Mouse (Mus musculus): ENCODE measurements around the gene Spen. TPM values are rescaled to one million over a fixed set of nuclear protein-coding genes. Genes with fewer than 3 reads are reported as not detected.

Spen gene
- total and polyA plus RNA-seq, 2 experiments from 2014 or later, result 2.3 to 4.9 TPM

- Histone ChIP-seq H3K4me2 (ENCODE audit: low read depth, low read length) (no peak overlapping the region), H3K27ac (ENCODE audit: low read depth) (no peak overlapping the region), H3K36me3 (replicated peaks; ENCODE audit: control insufficient read depth, insufficient read depth, low read length) (peaks cover 45% of the 10 kb centered on the region), H3K9me3 (replicated peaks; ENCODE audit: control insufficient read depth, low read length) (no peaks in the 10 kb centered on the region), H3K27me3 (ENCODE audit: control insufficient read depth, insufficient read depth, low read length) (no peaks in the 10 kb centered on the region), H3K9ac (replicated peaks; ENCODE audit: low read depth, low read length) (no peak overlapping the region), H3K4me3 (ENCODE audit: low read depth, low read length) (no peak overlapping the region), H3K4me1 (ENCODE audit: control insufficient read depth, insufficient read depth) (peaks cover under 1% of the 10 kb centered on the region; the same call in 1 of the 2 replicates)
- ATAC-seq (ENCODE audit: insufficient read depth, low read depth), result no peak
- WGBS, result 78% methylated on average over 11 of the region's 11 CpGs
- TF ChIP-seq CTCF (IDR thresholded peaks at IDR 0.05; ENCODE audit: low read depth) (no peak), EP300 (IDR thresholded peaks at IDR 0.05; ENCODE audit: low read depth) (no peak)
- no peak for DNase-seq (ENCODE audit: low spot score)
These were observed 38.0 kb upstream of the Spen start for GRCm38 (mm10) chr4:141576404-141576803.

- WGBS, result 32% methylated on average over 27 of the region's 27 CpGs
- peaks cover 5% of the 10 kb centered on the region; the same call in 1 of the 2 replicates for H3K4me1 ChIP-seq (ENCODE audit: control insufficient read depth, insufficient read depth)
- H3K9me3 ChIP-seq (replicated peaks; ENCODE audit: control insufficient read depth, low read length), result no peaks in the 10 kb centered on the region
- peak; percentile 84 for DNase-seq (ENCODE audit: low spot score)
- H3K4me2 ChIP-seq (ENCODE audit: low read depth, low read length), result peak overlapping the region; percentile 41
- H3K27me3 ChIP-seq (ENCODE audit: control insufficient read depth, insufficient read depth, low read length), result no peaks in the 10 kb centered on the region
- H3K9ac ChIP-seq (replicated peaks; ENCODE audit: low read depth, low read length), result no peak overlapping the region
- no peak overlapping the region for H3K27ac ChIP-seq (ENCODE audit: low read depth)
- peaks cover 34% of the 10 kb centered on the region for H3K36me3 ChIP-seq (replicated peaks; ENCODE audit: control insufficient read depth, insufficient read depth, low read length)
- ATAC-seq (ENCODE audit: insufficient read depth, low read depth), result peak; percentile 57
- TF ChIP-seq EP300 (IDR thresholded peaks at IDR 0.05; ENCODE audit: low read depth) (no peak), CTCF (IDR thresholded peaks at IDR 0.05; ENCODE audit: low read depth) (peak; percentile 87)
- H3K4me3 ChIP-seq (ENCODE audit: low read depth, low read length), result no peak overlapping the region
These were observed 36.6 kb upstream of the Spen start for GRCm38 (mm10) chr4:141574789-141575702.

- DNase-seq (ENCODE audit: low spot score) (no peak), ATAC-seq (ENCODE audit: insufficient read depth, low read depth) (no peak)
- Histone ChIP-seq H3K4me3 (ENCODE audit: low read depth, low read length) (no peak overlapping the region), H3K36me3 (replicated peaks; ENCODE audit: control insufficient read depth, insufficient read depth, low read length) (peaks cover 21% of the 10 kb centered on the region), H3K9me3 (replicated peaks; ENCODE audit: control insufficient read depth, low read length) (no peaks in the 10 kb centered on the region), H3K27me3 (ENCODE audit: control insufficient read depth, insufficient read depth, low read length) (no peaks in the 10 kb centered on the region), H3K27ac (ENCODE audit: low read depth) (peak overlapping the region; percentile 60), H3K9ac (replicated peaks; ENCODE audit: low read depth, low read length) (no peak overlapping the region), H3K4me1 (ENCODE audit: control insufficient read depth, insufficient read depth) (peaks cover 5% of the 10 kb centered on the region; the same call in 1 of the 2 replicates), H3K4me2 (ENCODE audit: low read depth, low read length) (no peak overlapping the region)
- TF ChIP-seq CTCF (IDR thresholded peaks at IDR 0.05; ENCODE audit: low read depth) (no peak), EP300 (IDR thresholded peaks at IDR 0.05; ENCODE audit: low read depth) (no peak)
- WGBS, result 31% methylated on average over 6 of the region's 6 CpGs
These were observed 35.1 kb upstream of the Spen start for GRCm38 (mm10) chr4:141573359-141573966.

- no peak for ATAC-seq (ENCODE audit: insufficient read depth, low read depth)
- 72% methylated on average over 7 of the region's 7 CpGs for WGBS
- H3K4me3 ChIP-seq (ENCODE audit: low read depth, low read length), result no peak overlapping the region
- H3K36me3 ChIP-seq (replicated peaks; ENCODE audit: control insufficient read depth, insufficient read depth, low read length), result peaks cover 19% of the 10 kb centered on the region
- no peak overlapping the region for H3K9ac ChIP-seq (replicated peaks; ENCODE audit: low read depth, low read length)
- H3K27me3 ChIP-seq (ENCODE audit: control insufficient read depth, insufficient read depth, low read length), result no peaks in the 10 kb centered on the region
- H3K4me1 ChIP-seq (ENCODE audit: control insufficient read depth, insufficient read depth), result peaks cover 5% of the 10 kb centered on the region; the same call in 1 of the 2 replicates
- no peak overlapping the region for H3K4me2 ChIP-seq (ENCODE audit: low read depth, low read length)
- no peak for DNase-seq (ENCODE audit: low spot score)
- H3K27ac ChIP-seq (ENCODE audit: low read depth), result peak overlapping the region; percentile 60
- no peak for TF ChIP-seq EP300 (IDR thresholded peaks at IDR 0.05; ENCODE audit: low read depth)
- TF ChIP-seq CTCF (IDR thresholded peaks at IDR 0.05; ENCODE audit: low read depth), result no peak
- no peaks in the 10 kb centered on the region for H3K9me3 ChIP-seq (replicated peaks; ENCODE audit: control insufficient read depth, low read length)
These were observed 34.4 kb upstream of the Spen start for GRCm38 (mm10) chr4:141572668-141573358.

- no peaks in the 10 kb centered on the region for H3K27me3 ChIP-seq (ENCODE audit: control insufficient read depth, insufficient read depth, low read length)
- ATAC-seq (ENCODE audit: insufficient read depth, low read depth) (no peak), DNase-seq (ENCODE audit: low spot score) (no peak)
- H3K9me3 ChIP-seq (replicated peaks; ENCODE audit: control insufficient read depth, low read length), result no peaks in the 10 kb centered on the region
- no peak overlapping the region for H3K4me2 ChIP-seq (ENCODE audit: low read depth, low read length)
- WGBS, result 63% methylated on average over 10 of the region's 10 CpGs
- H3K4me1 ChIP-seq (ENCODE audit: control insufficient read depth, insufficient read depth), result peaks cover 5% of the 10 kb centered on the region; the same call in 1 of the 2 replicates
- no peak overlapping the region for H3K27ac ChIP-seq (ENCODE audit: low read depth)
- peaks cover 10% of the 10 kb centered on the region for H3K36me3 ChIP-seq (replicated peaks; ENCODE audit: control insufficient read depth, insufficient read depth, low read length)
- TF ChIP-seq EP300 (IDR thresholded peaks at IDR 0.05; ENCODE audit: low read depth) (no peak), CTCF (IDR thresholded peaks at IDR 0.05; ENCODE audit: low read depth) (no peak)
- no peak overlapping the region for H3K9ac ChIP-seq (replicated peaks; ENCODE audit: low read depth, low read length)
- no peak overlapping the region for H3K4me3 ChIP-seq (ENCODE audit: low read depth, low read length)
These were observed 33.5 kb upstream of the Spen start for GRCm38 (mm10) chr4:141571934-141572333.
